Mouse (Mus musculus) spleen, adult 2 months (tissue): ENCODE measurements around the gene Xpo4. TPM values are rescaled to one million over a fixed set of nuclear protein-coding genes. Genes with fewer than 3 reads are reported as not detected.
A peak's percentile ranks its signal among the peaks of the same experiment; 100 is the strongest.

Experiments used
- DNase-seq, 2 experiments: peaks; one replicate each; pipeline versions ENCODE4 v3.0.0 to v3.0.0-alpha.2; 2012 to 2021; ENCODE audit warnings: low spot score in 2 of 2, low read depth in 1 of 2
- H3K27ac ChIP-seq: fragments of 200-500 bp; 2 replicates; pipeline ENCODE4 v1.5.1; 2012; ENCODE audit warnings: low read length, inconsistent platforms; ENCODE audit not compliant: insufficient read depth
- H3K27me3 ChIP-seq: fragments of 200-500 bp; 2 replicates; pipeline ENCODE4 v1.6.1; 2012; ENCODE audit warnings: mild to moderate bottlenecking, moderate library complexity, low read length, inconsistent platforms; ENCODE audit not compliant: control insufficient read depth, insufficient read depth
- H3K36me3 ChIP-seq: fragments of 200-500 bp; 2 replicates; pipeline ENCODE4 v1.6.1; 2012; ENCODE audit warnings: mild to moderate bottlenecking, low read length, inconsistent platforms; ENCODE audit not compliant: control insufficient read depth, insufficient read depth
- H3K4me1 ChIP-seq: fragments of 200-500 bp; 2 replicates; pipeline ENCODE4 v1.6.1; 2011; ENCODE audit warnings: inconsistent platforms; ENCODE audit not compliant: control insufficient read depth, insufficient read depth, insufficient read length
- H3K4me3 ChIP-seq: fragments of 200-500 bp; 2 replicates; pipeline ENCODE4 v1.5.1; 2011; ENCODE audit warnings: mild to moderate bottlenecking, inconsistent platforms; ENCODE audit not compliant: insufficient read depth, insufficient read length; ENCODE audit errors: extremely low read depth
- CTCF ChIP-seq: fragments of 200-500 bp; IDR thresholded peaks from 2 replicates; pipeline ENCODE4 v1.5.1; 2011; ENCODE audit warnings: mild to moderate bottlenecking, inconsistent platforms; ENCODE audit not compliant: insufficient read depth, insufficient read length, insufficient replicate concordance; ENCODE audit errors: extremely low read depth
- POLR2A ChIP-seq: fragments of 200-500 bp; IDR thresholded peaks from 2 replicates; pipeline ENCODE4 v1.6.1; 2011; ENCODE audit warnings: low read depth, low read length, inconsistent platforms
- WGBS: fragments of 180-500 bp; shearing (Covaris S2); methylation state at CpG from one replicate; pipeline ENCODE4 v1.1.7; 2018; 5-methylcytosine and 5-hydroxymethylcytosine counted together
- polyA plus RNA-seq: library from polyadenylated mRNA; depleted of rRNA; stranded (reverse); fragments of >200 nt; gene quantifications from 2 replicates; pipeline ENCODE4 v1.2.3, GENCODE M21; 2012

The Xpo4 gene
- polyA plus RNA-seq, 1 experiment, result 2.4 TPM

DNA sequence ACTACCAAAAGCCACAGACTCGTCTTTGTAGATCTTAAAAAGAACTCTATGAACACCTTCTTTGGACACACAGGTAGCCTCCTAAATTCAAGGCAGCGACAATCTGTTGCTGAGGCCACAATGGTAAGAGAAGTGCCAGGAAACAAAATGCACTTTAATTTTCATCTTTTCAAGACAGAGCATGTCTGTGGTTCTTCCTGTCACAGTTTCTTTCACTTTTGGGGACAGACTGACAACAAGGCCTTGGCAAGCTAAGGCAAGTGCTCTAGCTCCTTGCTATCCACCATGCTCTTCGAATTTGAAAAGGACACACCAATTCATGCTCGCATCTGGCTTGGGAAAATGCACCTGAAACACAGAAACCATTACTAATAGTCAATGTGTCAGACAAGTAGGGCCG is 72.0 kb downstream of the Xpo4 start:
- no peak for DNase-seq
- no peaks in the 10 kb centered on the region for H3K4me1 ChIP-seq
- no peak overlapping the region for H3K27ac ChIP-seq
- peaks cover 20% of the 10 kb centered on the region for H3K36me3 ChIP-seq
- H3K4me3 ChIP-seq, result no peak overlapping the region
- WGBS, result 83% methylated on average over 5 of the region's 5 CpGs
- H3K27me3 ChIP-seq, result no peaks in the 10 kb centered on the region
- TF ChIP-seq POLR2A (no peak), CTCF (no peak)

DNA sequence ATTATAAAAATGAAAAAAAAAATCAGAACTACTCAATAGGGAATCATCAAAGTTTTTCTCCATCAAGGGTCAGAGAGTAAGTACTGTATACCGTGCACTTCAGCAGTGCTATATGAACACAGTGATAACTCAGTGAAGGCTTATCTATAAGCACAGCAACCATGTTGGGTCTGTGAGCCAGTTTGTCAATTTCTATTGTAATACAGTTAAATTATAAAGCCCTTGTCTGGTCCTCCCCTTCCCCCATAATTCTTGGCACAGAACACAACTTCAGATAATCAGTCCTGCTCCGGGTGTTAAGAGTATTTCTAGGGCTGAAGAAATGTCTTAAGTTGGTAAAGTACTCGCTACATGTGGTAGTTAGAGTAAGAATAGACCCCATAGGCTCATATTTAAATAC is 73.4 kb downstream of the Xpo4 start:
- TF ChIP-seq POLR2A (no peak), CTCF (no peak)
- Histone ChIP-seq H3K4me3 (no peak overlapping the region), H3K4me1 (no peaks in the 10 kb centered on the region), H3K36me3 (peaks cover 20% of the 10 kb centered on the region), H3K27me3 (no peaks in the 10 kb centered on the region), H3K27ac (no peak overlapping the region)
- WGBS, result 92% methylated on average over 3 of the region's 3 CpGs
- DNase-seq, result no peak

DNA sequence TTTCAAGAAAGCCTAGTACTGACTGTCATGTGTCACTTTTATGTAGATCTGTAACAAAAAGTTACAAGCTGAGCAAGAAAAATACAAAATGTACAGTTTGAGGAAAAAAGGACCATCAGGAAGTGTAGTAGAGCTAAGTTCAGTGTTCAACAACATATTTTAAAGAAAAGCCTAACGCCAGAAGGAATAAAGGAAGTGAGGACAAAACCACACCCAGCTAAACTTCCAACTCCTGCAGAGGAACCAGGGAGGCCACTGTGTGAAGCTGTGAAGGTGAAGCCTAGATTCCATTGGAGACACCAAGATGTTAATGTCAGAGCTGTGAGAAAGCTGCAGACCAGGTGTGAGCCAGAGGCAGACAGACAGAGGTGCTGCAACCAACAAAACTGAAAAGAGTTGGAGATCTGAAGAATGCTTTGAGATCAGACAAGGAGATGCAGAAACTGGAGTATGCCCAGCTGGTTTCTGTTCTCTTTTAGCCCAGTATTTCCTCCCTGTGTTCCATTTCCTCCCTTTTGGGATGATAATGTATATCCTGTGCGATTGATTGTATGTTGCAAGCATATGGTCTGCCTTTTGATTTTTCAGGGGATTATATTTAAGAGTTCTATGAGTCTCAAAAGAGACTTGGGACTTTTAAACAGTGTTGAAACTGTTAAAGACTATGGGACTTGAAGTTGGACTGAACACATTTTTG is 88.7 kb downstream of the Xpo4 start:
- Histone ChIP-seq H3K27me3 (no peaks in the 10 kb centered on the region), H3K4me1 (no peaks in the 10 kb centered on the region), H3K4me3 (no peak overlapping the region), H3K27ac (no peak overlapping the region), H3K36me3 (peaks cover 3% of the 10 kb centered on the region)
- TF ChIP-seq POLR2A (no peak), CTCF (no peak)
- DNase-seq, result no peak
- 81% methylated on average over 2 of the region's 2 CpGs for WGBS

DNA sequence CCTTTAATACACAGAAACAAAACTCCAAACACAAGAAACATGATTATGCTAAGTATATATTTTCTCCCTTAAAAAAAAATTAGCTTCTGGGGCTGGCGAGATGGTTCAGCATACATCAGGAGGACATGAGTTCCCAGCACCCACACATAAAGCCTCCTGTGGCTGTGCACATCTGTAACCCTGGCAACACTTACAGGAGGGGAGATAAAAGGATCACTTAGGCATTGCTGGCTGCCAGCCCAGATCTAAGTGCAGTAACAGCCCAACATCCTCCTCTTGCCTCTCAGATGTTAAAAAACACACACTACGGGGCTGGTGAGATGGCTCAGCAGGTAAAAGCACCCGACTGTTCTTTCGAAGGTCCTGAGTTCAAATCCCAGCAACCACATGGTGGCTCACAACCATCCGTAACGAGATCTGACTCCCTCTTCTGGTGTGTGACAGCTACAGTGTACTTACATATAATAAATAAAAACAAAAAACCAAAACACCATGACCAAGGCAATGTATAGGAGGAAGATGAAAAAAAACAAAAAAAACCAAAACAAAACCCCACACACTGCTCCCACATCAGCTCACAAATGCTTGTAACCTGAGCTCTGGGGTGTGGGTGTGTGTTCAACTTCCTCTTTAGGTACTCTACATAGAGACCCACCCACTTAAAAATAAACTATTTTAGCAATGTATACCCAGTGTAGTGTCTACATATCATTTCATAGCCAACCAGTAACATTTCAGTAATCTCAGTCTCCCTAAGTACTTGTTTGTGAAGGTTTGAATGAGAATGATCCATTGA is 90.2 kb downstream of the Xpo4 start:
- no peak overlapping the region for H3K27ac ChIP-seq

DNA sequence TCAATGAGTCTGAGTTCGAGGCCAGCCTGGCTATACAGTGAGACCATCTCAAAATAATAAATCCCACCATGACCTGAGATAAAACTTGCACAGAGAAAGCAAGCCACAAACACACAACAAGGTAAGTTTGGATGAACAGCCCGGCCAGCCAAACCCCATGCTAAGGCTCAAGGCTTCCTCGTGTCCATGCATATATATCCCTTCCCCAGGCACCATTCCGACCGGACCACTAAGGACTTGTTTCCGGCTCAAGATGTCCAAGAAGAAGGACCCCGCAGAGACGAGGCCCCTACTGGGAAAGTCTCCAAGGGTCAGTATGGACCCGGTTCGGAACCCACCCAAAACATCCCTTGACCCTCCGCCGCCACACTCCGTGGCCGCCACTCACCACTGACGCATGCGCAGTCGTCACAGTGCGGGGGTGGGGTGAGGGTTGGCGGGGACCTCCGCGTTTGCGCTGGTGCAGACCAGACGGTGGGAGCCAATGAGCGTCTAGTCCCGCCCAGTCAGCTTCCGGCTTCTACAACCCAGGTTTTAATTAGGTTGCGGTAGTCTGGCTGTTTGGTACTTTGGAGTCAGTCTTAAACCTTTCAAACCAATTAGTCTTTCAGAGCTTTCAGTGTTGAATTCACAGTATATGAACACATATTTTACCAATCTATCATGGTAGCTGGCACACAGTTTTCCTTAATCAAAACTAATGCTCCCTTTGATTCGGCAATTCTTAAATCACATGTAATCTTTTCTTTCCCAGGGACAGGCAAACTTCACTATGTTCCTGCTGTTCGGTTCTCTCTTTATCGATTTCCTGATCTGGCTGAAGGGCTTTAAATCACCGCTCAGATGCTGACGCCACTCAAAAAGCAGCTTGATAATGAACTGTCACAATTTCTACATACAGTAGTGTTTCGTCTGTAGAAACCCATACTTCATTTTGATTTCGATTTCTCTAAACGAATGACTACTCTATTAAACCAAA is 93.8 kb downstream of the Xpo4 start, which contains the start of gene Eef1akmt1:
Eef1akmt1 (minus strand) TSS at position 458 of the 979 bp plus-strand sequence.
- WGBS, result 3% methylated on average over 35 of the region's 35 CpGs
- H3K36me3 ChIP-seq, result no peaks in the 10 kb centered on the region
- no peaks in the 10 kb centered on the region for H3K27me3 ChIP-seq
- peak within 1 kb of the TSS; percentile 71 for H3K27ac ChIP-seq
- TF ChIP-seq CTCF, result no peak
- TF ChIP-seq POLR2A, result peak; percentile 74; the same call in 1 of the 2 replicates
- peak within 1 kb of the TSS; percentile 94 for H3K4me3 ChIP-seq
- peak; percentile 84 to 96 for DNase-seq
- H3K4me1 ChIP-seq, result no peaks in the 10 kb centered on the region

More for the DNA sequence above, 90.2 kb downstream of the Xpo4 start:
- no peaks in the 10 kb centered on the region for H3K4me1 ChIP-seq
- no peaks in the 10 kb centered on the region for H3K36me3 ChIP-seq
- H3K27me3 ChIP-seq, result no peaks in the 10 kb centered on the region
- WGBS, result 78% methylated on average over 6 of the region's 6 CpGs
- no peak for TF ChIP-seq CTCF
- no peak for TF ChIP-seq POLR2A
- DNase-seq, result no peak
- no peak overlapping the region for H3K4me3 ChIP-seq

DNA sequence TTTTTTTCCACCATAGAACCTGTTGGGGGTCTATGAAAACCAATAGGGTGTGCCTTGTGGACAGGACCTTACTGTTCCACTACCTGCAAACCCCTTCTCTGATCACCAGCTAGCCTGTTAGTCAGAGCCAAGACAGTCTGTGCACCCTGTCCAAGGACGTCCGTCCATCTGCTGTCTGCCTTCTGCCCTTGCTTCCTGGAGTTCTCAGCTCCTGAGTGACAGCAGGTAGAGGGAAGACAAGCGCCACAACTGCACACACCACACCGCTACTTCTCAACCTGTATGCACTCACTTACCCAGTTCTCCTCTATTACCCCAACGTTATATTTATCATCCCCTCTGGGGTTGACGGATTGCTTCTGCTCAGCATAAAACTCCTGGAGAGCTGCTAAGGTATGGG is 99.6 kb downstream of the Xpo4 start:
- WGBS, result 93% methylated on average over 6 of the region's 6 CpGs

More for the DNA sequence above, 99.6 kb downstream of the Xpo4 start:
- H3K4me3 ChIP-seq, result no peak overlapping the region
- no peaks in the 10 kb centered on the region for H3K36me3 ChIP-seq
- no peak for TF ChIP-seq POLR2A
- TF ChIP-seq CTCF, result no peak
- no peaks in the 10 kb centered on the region for H3K27me3 ChIP-seq
- no peak overlapping the region for H3K27ac ChIP-seq
- H3K4me1 ChIP-seq, result no peaks in the 10 kb centered on the region
- no peak for DNase-seq
